Mouse (Mus musculus) intestine, embryonic 16.5 days (tissue): ENCODE data around the gene Sod2. TPM values are rescaled to one million over a fixed set of nuclear protein-coding genes. Genes with fewer than 3 reads are reported as not detected.
"Not testable (repeated sequence)": the region's sequence is repeated elsewhere in the genome, so short reads cannot be mapped to it uniquely, and the experiment has no call there.

ENCODE experiments used
- ATAC-seq: fragments of 200-750 bp; cut with Nextera tagmentation; 2 replicates; pipeline ENCODE4 v1.8.0; 2017; ENCODE audit warnings: moderate TSS enrichment, moderate library complexity
- H3K27ac ChIP-seq: fragments of 300-500 bp; sonication (generic); 2 replicates; pipeline ENCODE4 v1.5.1; 2014; ENCODE audit warnings: mild to moderate bottlenecking, low read length
- H3K27me3 ChIP-seq: fragments of 300-500 bp; sonication (generic); replicated peaks from 2 replicates; pipeline ENCODE4 v1.6.1; 2014; ENCODE audit warnings: low read length, control low read depth, mixed read lengths; ENCODE audit not compliant: control insufficient read depth, insufficient read depth
- H3K36me3 ChIP-seq: fragments of 300-500 bp; sonication (generic); 2 replicates; pipeline ENCODE4 v1.6.1; 2014; ENCODE audit warnings: low read length, control low read depth; ENCODE audit not compliant: control insufficient read depth, insufficient read depth
- H3K4me1 ChIP-seq: fragments of 300-500 bp; sonication (generic); 2 replicates; pipeline ENCODE4 v1.6.1; 2014; ENCODE audit warnings: low read length, control low read depth, mixed read lengths; ENCODE audit not compliant: control insufficient read depth, insufficient read depth
- H3K4me2 ChIP-seq: fragments of 300-500 bp; sonication (generic); 2 replicates; pipeline ENCODE4 v1.6.1; 2014; ENCODE audit warnings: low read depth, low read length, control low read depth
- H3K4me3 ChIP-seq: fragments of 300-500 bp; sonication (generic); 2 replicates; pipeline ENCODE4 v1.5.1; 2014; ENCODE audit warnings: mild to moderate bottlenecking, low read length
- H3K9ac ChIP-seq: fragments of 300-500 bp; sonication (generic); 2 replicates; pipeline ENCODE4 v1.6.1; 2014; ENCODE audit warnings: low read depth, low read length
- H3K9me3 ChIP-seq: fragments of 300-500 bp; sonication (generic); 2 replicates; pipeline ENCODE4 v1.6.1; 2016; ENCODE audit warnings: low read length, control low read depth; ENCODE audit not compliant: control insufficient read depth
- WGBS: fragments of 180-500 bp; shearing (Covaris S2); extraction: QIAGEN DNeasy Blood & Tissue Kit; methylation state at CpG from one replicate; pipeline ENCODE4 v1.1.7; 2014; 5-methylcytosine and 5-hydroxymethylcytosine counted together
- polyA plus RNA-seq: library from polyadenylated mRNA; unstranded; fragments of >200 nt; fragmentation: Nextera tagmentation; extraction: Ambion mirVana; gene quantifications from 2 replicates; pipeline ENCODE4 v1.2.1, GENCODE M21; 2015

The Sod2 gene
- polyA plus RNA-seq, 1 experiment from 2014 or later = 196 TPM

- not testable (repeated sequence) for H3K4me1 ChIP-seq, ATAC-seq
- WGBS = 96% methylated on average over 4 of the region's 4 CpGs
Measured at GRCm38 (mm10) chr17:13060804-13061203, 54.2 kb downstream of the Sod2 start, which contains the start of gene Tcp10b. TSS of gene Tcp10b (plus strand) at chr17:13061104.

GRCm38 (mm10) chr17:13062882-13063281 is 56.2 kb downstream of the Sod2 start:
- not testable (repeated sequence) for H3K9me3 ChIP-seq, H3K27me3 ChIP-seq, H3K4me2 ChIP-seq, H3K27ac ChIP-seq, H3K9ac ChIP-seq, H3K4me3 ChIP-seq, H3K36me3 ChIP-seq, ATAC-seq, H3K4me1 ChIP-seq
- WGBS = 76% methylated on average over 4 of the region's 7 CpGs

More at GRCm38 (mm10) chr17:13060804-13061203, 54.2 kb downstream of the Sod2 start, which contains the start of gene Tcp10b:
- H3K4me3 ChIP-seq, H3K4me2 ChIP-seq, H3K9me3 ChIP-seq, H3K27me3 ChIP-seq, H3K27ac ChIP-seq, H3K36me3 ChIP-seq, H3K9ac ChIP-seq: not testable (repeated sequence)

GRCm38 (mm10) chr17:13067864-13068385 is 61.3 kb downstream of the Sod2 start:
- not testable (repeated sequence) for H3K27ac ChIP-seq, ATAC-seq, H3K9ac ChIP-seq, H3K27me3 ChIP-seq, H3K4me1 ChIP-seq, H3K9me3 ChIP-seq, H3K4me2 ChIP-seq, H3K4me3 ChIP-seq, H3K36me3 ChIP-seq
- 67% methylated on average over 1 of the region's 4 CpGs for WGBS

GRCm38 (mm10) chr17:13069227-13069626 is 62.6 kb downstream of the Sod2 start:
- not testable (repeated sequence) for H3K4me1 ChIP-seq, H3K4me2 ChIP-seq, ATAC-seq, H3K27ac ChIP-seq, H3K27me3 ChIP-seq, H3K36me3 ChIP-seq, H3K4me3 ChIP-seq, H3K9me3 ChIP-seq, H3K9ac ChIP-seq
- 62% methylated on average over 3 of the region's 5 CpGs for WGBS

Other genes starting within 250 kb of the Sod2 start
- 26.6 and 36.2 TPM in 2 replicates for gene Igf2r, start 237.2 kb upstream of the Sod2 start, polyA plus RNA-seq
- 0.28 and 0.78 TPM in 2 replicates for gene Mas1, start 138.7 kb upstream of the Sod2 start, polyA plus RNA-seq
- not detected in 2 replicates for gene Mrgprh, start 130.8 kb upstream of the Sod2 start, polyA plus RNA-seq
- 0.53 and 1.1 TPM in 2 replicates for gene Pnldc1, start 96.6 kb upstream of the Sod2 start, polyA plus RNA-seq
- 307 and 348 TPM in 2 replicates for gene Tcp1, start 91.1 kb upstream of the Sod2 start, polyA plus RNA-seq
- gene Mrpl18, start 90.5 kb upstream of the Sod2 start, polyA plus RNA-seq = 159 and 183 TPM in 2 replicates
- 0.91 and 0.99 TPM in 2 replicates for gene Acat3, start 66.2 kb upstream of the Sod2 start, polyA plus RNA-seq
- 253 and 259 TPM in 2 replicates for gene Acat2, start 46.1 kb upstream of the Sod2 start, polyA plus RNA-seq
- gene Wtap, start 12.7 kb upstream of the Sod2 start, polyA plus RNA-seq = 86.6 and 96.8 TPM in 2 replicates
- gene Gpr31b, start 45.5 kb downstream of the Sod2 start, polyA plus RNA-seq = not detected in 2 replicates
- gene Tcp10b, start 54.3 kb downstream of the Sod2 start, polyA plus RNA-seq = 0.16 and 0.21 TPM in 2 replicates
- not detected in 2 replicates for gene Unc93a, start 125.0 kb downstream of the Sod2 start, polyA plus RNA-seq
- gene Smok2a, start 214.3 kb downstream of the Sod2 start, polyA plus RNA-seq = not detected in 2 replicates
- gene Smok2b, start 223.4 kb downstream of the Sod2 start, polyA plus RNA-seq = not detected in 2 replicates